Mouse (Mus musculus): ENCODE measurements around the gene Mast2. TPM values are rescaled to one million over a fixed set of nuclear protein-coding genes. Genes with fewer than 3 reads are reported as not detected.
A peak's percentile ranks its signal among the peaks of the same experiment; 100 is the strongest.

Mast2 gene
- 10 to 100 TPM; 76.6 to 98.8 (median 77.1) TPM for total RNA-seq (2022)

- peak; percentile 59 to 78 for DNase-seq (ENCODE audit: low spot score in 2 of 2)
These were observed at the start of gene Mast2 for GRCm38 (mm10) chr4:116464126-116464981. Mast2 (minus strand) TSS chr4:116464183.

- DNase-seq (ENCODE audit: low spot score in 2 of 2): peak; percentile 86 to 91
These were observed 43.6 kb upstream of the Mast2 start, which contains the start of gene Ipp for GRCm38 (mm10) chr4:116507425-116508218. Ipp (plus strand) TSS chr4:116507549.

GRCm38 (mm10) chr4:116506886-116507424 is 43.0 kb upstream of the Mast2 start:
- DNase-seq (ENCODE audit: low spot score in 2 of 2): no peak

GRCm38 (mm10) chr4:116499978-116500377 is 36.0 kb upstream of the Mast2 start:
- DNase-seq (ENCODE audit: low spot score in 2 of 2): no peak

- DNase-seq (ENCODE audit: low spot score in 2 of 2): no peak
These were observed 29.7 kb upstream of the Mast2 start for GRCm38 (mm10) chr4:116493646-116494045.

- DNase-seq (ENCODE audit: low spot score in 2 of 2): no peak
These were observed 28.5 kb upstream of the Mast2 start for GRCm38 (mm10) chr4:116492460-116492859.

- no peak for DNase-seq (ENCODE audit: low spot score in 2 of 2)
These were observed 27.9 kb upstream of the Mast2 start for GRCm38 (mm10) chr4:116491886-116492285.

- DNase-seq (ENCODE audit: low spot score in 2 of 2): no peak
These were observed 27.1 kb upstream of the Mast2 start for GRCm38 (mm10) chr4:116491119-116491536.

- DNase-seq (ENCODE audit: low spot score in 2 of 2): no peak
These were observed 19.5 kb upstream of the Mast2 start for GRCm38 (mm10) chr4:116483476-116483875.

- DNase-seq (ENCODE audit: low spot score in 2 of 2): no peak
These were observed 17.3 kb upstream of the Mast2 start for GRCm38 (mm10) chr4:116481322-116481721.

- peak in 1 of 2 experiments; percentile 2 for DNase-seq (ENCODE audit: low spot score in 2 of 2)
These were observed 505 bp downstream of the Mast2 start for GRCm38 (mm10) chr4:116463231-116464125.

GRCm38 (mm10) chr4:116461943-116462342 is 2.0 kb downstream of the Mast2 start:
- no peak for DNase-seq (ENCODE audit: low spot score in 2 of 2)

GRCm38 (mm10) chr4:116451553-116451952 is 12.4 kb downstream of the Mast2 start:
- no peak for DNase-seq (ENCODE audit: low spot score in 2 of 2)

GRCm38 (mm10) chr4:116449951-116450350 is 14.0 kb downstream of the Mast2 start:
- DNase-seq (ENCODE audit: low spot score in 2 of 2): no peak

- peak in 1 of 2 experiments; percentile 11 for DNase-seq (ENCODE audit: low spot score in 2 of 2)
These were observed 15.3 kb downstream of the Mast2 start for GRCm38 (mm10) chr4:116448673-116449072.

- no peak for DNase-seq (ENCODE audit: low spot score in 2 of 2)
These were observed 24.6 kb downstream of the Mast2 start for GRCm38 (mm10) chr4:116439383-116439782.

- no peak for DNase-seq (ENCODE audit: low spot score in 2 of 2)
These were observed 25.4 kb downstream of the Mast2 start for GRCm38 (mm10) chr4:116438561-116438960.

- DNase-seq (ENCODE audit: low spot score in 2 of 2): no peak
These were observed 28.4 kb downstream of the Mast2 start for GRCm38 (mm10) chr4:116435626-116436025.

GRCm38 (mm10) chr4:116422186-116422585 is 41.8 kb downstream of the Mast2 start:
- DNase-seq (ENCODE audit: low spot score in 2 of 2): no peak

- DNase-seq (ENCODE audit: low spot score in 2 of 2): no peak
These were observed 42.8 kb downstream of the Mast2 start for GRCm38 (mm10) chr4:116421170-116421569.

- no peak for DNase-seq (ENCODE audit: low spot score in 2 of 2)
These were observed 51.0 kb downstream of the Mast2 start for GRCm38 (mm10) chr4:116412993-116413392.
